Mouse (Mus musculus) embryo, embryonic 10.5 days (tissue): ENCODE measurements around the gene Mecom.

ENCODE experiments used
- DNase-seq: peaks from one replicate; pipeline ENCODE4 v3.0.0-alpha.2; 2015; ENCODE audit warnings: low spot score

The Mecom gene

DNA sequence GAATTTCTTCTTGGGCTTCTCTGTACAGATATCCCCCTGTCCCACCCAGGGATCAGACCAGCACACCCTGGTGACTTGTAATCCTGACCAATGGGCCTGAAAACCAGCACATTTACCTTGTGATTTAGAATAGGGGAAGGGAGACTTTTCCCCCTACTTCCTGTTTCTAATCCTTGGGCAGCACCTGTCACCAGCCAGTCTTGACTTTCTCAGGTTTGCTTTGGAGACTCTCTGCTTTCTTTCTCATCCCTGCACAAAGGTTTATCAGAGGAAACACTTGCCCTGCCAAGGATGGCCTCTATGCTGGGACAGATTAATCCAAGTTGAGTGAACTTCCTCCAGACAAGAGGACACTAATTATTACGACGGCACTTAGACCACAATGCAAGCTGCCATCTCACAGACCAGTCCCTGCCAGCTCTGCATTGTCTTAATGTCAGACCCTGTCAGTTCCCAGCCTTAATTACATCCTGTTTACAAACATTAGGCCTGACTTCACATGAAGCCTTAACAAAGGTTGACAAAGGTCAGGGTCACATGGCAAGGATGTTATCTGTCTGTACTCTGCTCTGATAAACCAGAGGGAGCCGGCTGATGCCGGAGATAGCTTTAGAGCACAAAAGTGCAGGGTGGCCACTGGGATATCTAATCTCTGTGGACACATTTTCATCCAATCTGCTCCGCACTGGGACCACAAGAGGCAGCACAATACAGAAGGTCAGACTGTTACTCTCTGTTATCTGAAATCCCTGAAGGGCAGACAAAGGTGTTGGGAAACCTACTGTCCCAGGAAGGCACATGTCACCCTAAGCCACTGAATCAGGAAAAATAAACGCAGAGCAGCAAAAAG, 193.7 kb downstream of the Mecom start:
- peak; percentile 35 for DNase-seq

DNA sequence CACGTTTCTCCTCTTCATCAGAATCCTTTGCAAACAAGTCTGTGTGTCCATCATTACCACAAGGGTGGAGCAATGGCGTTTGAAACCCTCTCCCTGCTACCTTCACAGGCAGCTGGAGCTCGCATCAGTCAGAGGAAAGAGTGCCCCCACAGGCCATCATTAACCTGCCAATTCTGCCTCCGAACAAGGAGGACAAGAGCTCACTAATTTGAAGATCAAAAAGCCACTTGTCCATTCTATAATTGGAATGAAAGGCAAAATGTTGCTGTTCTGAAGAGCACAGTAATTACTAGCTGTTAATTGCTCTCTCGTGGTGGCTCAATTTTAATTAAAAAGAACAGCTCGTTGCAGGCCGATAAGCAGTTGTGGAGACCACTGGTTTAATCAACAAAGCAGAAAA, 198.5 kb downstream of the Mecom start:
- peak; percentile 39 for DNase-seq

DNA sequence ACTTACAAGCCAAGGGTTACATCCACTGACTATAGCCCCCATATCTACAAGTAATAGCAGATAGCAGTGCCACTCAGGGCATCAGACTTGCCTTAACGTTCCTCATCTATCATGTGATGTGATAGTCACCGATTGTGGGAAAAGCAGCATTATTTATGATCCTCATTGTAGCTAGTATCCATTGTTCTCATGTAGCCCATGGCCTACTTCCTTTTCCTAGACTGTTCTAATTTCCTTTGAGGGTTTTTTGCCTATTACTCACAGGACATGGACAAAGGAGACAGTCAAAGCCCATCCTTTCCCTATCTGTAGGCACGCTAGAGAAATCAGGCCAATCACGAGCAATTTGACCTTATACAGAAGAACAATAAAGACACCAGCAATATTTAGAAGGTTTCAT, 203.7 kb downstream of the Mecom start:
- DNase-seq, result no peak

DNA sequence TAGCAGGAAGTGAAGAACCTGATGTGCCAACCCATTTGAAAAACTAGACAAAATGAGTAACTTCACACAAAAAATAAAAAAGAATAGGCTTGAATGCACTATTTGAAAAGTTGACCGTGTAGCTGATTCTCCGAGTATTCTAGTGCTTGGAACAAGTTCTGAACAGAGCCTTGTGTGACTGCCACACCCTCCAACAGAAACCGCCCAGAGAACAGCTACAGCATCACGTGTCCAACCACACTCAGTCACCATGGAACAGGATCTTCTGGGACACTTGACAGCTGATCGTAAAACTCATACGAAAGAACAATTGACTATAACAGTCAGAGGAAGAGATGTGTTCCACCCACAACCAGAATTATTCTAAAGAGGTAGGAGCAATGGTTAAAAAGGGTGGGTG, 215.5 kb downstream of the Mecom start:
- DNase-seq, result no peak

DNA sequence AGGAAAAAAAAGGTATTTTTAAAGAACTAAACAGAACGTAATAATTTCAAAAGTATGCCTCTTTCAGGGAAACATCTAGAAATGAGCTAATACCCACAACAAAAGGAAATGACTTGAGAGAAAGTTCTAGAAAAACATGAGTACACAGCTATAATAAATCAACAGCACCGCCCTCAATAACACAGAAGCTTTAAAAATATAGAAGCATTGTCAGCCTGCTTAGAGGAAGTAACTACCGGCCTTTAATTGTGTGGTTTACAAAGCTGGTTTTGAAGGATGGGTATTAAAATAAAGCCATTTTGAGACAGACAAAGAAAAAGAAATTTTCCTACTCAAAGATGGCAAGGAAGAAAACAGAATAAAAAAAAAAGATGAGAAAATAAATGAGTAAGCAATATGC, 217.3 kb downstream of the Mecom start:
- no peak for DNase-seq

DNA sequence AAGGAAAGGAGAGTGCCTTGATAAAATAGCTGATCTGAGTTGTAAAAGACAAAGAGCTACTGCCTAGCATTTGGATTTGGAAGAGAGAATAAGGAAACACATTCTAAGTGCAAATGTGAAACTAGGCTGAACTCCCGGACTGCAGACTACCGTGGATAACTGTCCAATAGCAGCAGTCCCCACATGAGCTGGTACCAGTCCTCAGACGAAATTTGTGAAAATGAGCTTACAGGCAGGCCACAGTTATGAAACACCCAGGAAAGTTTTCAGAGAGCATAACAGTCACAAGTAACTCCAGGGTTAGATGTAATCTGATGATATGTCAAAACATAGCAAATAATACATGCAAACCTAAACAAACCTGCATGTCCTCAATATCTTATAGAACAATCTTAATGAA, 217.8 kb downstream of the Mecom start:
- no peak for DNase-seq

DNA sequence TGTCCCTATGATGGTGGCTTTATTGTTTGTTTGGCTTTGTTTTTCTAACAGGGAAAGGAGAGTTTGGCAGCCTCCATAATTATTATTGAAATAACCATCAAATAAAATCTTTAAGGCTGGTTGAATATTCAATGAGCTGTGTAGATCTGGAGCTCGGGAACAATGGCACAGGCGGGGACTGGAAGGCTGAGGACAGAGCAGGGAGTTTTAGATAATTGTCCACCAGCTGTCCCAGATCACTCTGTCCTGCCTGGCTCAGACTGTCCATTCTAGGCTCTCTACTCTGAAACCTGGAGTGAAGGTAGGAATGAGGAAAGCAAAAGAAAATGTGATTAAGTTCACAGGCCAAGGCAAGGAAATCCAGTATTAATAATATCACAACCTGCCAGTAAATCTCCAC, 232.9 kb downstream of the Mecom start:
- DNase-seq, result no peak

DNA sequence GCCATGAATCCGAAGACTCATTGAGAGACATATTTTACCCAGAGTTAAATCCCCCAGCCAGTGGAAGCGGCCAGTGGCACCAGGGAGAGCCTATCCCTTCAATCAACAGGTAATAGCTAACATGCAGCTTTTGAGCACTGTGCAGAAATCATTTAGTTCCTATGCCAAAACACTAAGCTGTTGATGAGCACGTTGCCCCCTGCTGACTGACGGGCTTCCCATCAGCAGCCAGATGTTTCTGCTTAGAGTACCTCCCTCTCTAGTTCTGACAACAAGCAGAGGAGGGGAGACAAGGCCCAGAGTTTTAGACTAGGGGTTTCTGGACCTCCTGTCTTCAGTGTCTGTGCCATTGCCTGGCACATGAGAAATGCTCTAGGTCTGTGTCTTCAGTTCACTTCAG, 239.7 kb downstream of the Mecom start:
- peak; percentile 54 for DNase-seq

DNA sequence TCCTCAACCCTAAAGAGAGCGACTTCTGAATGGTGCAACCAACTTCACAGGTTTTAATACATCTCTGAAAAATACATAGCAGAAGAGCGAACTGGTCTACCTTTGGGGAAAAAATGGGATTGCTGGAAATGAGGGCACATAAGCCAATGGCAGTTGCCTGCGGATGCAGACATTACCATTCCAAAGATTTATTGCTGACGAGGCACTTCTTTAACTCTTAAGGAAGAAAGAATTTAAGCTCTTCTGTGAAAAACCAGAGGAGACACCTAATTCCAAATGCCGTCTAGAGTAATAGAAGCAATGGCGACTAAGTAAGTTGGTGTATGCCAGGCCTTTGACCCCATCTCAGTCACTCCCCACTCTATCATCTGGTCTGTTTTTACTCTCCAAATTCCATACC, 240.2 kb downstream of the Mecom start:
- no peak for DNase-seq

DNA sequence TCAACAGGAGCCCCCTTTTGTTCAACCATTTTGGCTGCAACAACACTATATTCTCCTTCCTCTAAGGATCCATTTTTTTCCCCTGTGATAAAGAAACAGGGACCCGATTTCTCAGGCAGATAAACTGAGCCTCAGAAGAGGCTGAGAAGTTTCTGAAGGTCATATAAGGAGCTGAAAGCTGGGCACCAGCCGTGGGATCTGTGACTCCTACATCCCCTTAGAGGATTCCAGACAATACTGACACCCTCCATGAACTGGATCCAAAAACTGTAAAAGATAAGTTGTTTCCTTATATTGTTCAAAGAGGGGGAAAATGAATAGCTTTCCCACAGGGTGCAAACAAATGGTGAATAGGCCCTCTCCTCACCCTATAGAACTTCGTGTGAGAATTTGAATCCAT, 241.7 kb downstream of the Mecom start:
- DNase-seq, result no peak

DNA sequence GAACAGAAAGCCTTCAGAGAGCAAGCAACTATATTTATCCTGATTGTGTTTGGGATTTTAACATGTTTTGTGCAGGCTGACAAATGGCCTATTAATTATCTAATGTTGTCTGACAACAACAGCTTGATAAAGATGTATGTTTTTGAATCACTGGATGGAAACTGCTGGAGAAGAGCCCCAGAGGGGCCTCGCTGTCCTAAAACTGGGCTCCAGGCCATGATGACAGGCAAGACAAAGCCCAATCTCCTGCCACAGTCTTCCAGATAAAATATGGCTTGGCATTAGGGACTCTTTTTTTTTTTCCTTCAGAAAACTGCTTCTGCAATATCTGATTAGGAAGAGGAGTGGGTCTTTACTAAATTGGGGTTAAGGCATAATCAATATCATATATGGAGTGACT, 248.3 kb downstream of the Mecom start:
- no peak for DNase-seq

DNA sequence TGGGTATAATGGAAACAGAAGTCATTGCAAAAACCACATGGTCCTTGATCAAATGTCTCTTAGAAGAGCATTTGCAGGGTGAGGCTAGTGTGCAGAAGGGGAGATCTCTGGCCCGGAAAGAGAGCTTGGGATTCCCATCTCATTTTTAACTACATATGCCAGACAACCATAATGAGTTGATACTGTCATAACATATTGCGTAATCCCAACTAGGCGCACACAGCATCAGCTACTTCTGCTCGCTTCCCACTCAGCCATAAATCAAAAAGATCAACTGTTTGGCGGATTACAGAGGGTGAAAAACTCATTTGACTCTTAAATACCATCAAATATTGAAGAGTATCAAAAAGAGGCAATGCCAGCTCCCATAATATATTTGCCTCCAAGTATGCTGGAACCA, 253.4 kb downstream of the Mecom start:
- no peak for DNase-seq

DNA sequence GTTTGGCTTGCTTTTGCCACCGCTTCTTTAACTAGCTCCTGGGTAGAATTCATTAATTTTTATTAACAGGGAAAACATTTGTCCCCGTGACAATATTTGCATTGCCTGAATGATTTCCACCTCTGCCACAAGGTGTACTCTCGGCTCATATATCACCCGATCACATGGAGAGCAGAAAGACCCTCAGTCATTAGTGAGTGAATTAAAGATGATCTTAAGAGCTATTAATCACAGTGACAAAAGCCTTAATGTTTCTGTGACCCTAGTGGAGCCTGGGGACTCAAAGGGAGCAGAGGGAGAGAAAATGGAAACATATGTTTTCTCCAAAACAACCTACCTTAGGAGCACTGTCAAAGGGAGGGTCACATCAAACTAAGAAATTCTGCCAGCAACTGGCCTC, 261.3 kb downstream of the Mecom start:
- DNase-seq, result peak; percentile 48

DNA sequence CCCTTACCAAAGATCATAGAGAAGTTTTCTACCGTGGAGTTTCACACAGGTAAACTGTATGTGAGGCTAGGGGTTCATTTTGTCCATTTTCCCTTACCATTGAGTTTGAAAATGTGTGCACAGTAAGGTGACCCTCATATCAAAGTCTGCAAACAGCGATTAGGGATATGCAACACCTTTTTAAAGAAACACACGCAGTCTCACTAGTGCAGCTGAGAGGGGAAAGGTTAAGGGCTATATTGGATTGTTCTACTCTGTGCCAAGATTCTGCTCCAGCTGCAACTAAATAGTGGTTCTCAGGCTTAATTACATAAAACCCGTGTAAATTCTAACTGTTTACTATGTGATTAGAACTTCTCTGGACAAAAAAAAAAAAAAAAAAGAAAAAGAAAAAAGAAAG, 263.7 kb downstream of the Mecom start:
- DNase-seq, result no peak

DNA sequence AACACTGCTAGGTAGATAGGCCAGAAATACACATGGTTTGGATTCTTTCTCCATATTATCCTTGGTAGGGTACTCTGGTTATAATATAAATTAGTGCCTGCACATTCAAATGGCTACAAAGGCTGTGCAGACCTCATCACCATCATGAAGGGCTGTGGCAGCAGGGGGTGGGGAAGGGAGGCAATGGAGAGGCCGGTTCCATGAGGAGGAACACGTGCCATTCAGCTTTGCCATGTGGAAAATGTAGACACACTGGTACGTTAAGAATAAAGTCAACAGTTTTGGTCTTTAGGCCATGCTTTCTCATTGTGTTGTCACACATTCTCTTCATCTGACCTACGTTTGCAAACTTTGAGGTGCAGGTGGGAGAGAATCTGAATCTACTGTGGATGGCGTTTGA, 264.2 kb downstream of the Mecom start:
- no peak for DNase-seq

DNA sequence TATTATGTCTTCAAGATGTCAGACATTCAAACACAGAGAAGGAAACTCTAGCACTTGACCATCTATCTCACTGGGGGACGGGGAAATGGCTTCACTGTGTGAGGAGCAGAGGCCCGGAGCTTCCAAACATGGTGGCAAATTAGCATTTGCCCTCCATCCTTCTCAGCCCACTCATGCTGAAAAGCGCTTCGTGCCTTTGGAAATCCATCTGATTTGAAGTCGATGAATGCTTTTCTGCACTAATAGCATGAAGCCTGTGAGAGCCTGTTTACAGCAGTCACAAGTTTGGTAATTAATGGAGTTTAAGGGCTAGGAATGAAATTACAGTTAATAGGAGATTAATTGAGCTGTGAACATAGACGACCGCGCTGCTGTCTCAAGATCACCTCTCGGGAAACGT, 270.2 kb downstream of the Mecom start:
- no peak for DNase-seq

DNA sequence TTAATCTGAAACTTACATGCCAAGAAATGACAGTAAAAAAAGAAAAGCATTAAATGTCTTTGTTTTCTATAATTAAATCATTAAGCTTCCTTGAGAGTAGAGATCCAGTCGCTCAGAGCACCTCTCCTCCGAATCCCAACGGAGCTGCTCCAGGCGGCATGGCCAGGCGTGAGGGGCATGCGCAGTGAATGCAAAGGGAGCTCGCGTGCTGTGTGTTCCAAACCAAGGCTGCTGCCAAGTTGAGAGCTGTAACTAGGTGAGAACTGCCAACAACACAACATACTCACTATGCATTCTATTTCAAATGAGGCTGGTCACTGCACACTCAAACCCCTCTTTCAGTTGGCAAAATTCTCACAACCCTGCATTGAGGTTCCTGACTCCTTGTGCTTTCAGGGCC, 271.7 kb downstream of the Mecom start:
- DNase-seq, result no peak

DNA sequence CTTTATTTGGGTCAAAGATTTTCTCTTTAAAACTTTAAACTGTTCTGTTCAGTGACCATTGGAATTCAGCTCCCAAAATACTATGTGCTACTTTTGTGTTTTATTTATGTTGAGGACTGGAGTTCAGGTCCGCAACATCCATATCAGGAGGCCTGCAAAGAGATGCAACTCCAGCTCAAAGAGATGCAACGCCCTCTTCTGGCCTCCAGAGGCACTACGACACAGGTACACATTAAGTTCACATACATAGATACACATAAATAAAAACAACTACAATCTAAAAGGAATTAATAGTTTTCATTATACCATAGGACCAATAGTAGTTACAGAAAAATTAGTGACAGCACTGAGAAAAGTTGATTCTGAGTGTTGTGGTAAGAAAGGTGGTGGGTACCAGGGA, 278.6 kb downstream of the Mecom start:
- DNase-seq, result no peak

DNA sequence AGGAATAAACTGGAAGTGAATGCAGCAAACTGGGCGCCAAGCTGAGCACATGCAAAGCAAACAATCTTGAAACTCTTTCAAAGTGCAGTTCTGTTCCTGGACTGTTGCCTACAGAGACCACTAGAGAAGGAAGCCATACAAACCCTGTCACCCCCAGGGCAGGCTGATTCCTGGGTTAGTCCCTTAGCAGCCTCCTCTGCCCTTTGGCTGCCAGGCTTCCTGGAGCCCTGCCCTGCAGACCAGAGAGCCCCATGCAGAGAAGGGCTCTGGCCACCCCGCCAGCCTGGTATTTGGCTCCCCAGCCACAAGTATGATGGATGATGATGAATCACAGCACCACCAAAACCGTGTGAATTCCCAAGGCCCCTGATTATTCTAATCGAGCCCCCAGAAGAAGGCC, 286.9 kb downstream of the Mecom start:
- DNase-seq, result no peak

DNA sequence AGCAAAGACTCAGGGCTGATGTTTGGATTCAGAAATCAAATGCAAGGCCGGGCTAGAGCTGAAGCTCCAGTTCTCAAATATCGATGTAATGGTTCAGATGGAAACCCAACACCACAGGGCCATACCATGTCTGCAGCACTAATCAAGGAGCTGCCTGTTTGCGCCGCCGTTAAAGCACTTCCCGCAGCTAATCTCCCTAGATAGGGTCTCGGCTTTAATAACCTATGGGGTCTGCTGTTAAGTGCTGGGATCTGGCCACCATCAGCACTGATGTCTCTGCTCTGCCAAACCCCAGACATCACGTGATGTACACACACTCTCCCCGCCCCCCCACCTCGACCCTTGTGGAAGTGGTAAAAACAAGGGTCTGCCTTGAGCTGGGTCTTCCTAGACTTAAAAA, 289.4 kb downstream of the Mecom start:
- DNase-seq, result peak; percentile 58

DNA sequence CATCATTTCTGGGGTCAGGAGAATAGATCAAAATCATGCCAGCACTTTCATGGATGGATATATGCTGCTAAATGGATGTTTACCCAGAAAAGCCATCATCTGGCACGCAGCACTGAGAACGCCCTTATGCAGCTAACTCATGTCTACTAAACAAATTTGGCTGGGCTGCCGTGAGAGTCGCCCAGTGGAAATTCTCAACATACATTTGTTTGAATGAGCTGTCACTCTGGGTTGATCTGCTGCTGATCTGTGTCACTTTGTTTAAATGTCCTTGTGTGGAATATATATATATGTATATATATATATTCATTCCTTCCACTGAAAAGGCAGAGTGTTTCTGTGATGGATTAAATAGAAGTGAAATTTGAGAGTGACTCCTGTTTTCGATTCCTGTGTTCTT, 290.0 kb downstream of the Mecom start:
- no peak for DNase-seq

DNA sequence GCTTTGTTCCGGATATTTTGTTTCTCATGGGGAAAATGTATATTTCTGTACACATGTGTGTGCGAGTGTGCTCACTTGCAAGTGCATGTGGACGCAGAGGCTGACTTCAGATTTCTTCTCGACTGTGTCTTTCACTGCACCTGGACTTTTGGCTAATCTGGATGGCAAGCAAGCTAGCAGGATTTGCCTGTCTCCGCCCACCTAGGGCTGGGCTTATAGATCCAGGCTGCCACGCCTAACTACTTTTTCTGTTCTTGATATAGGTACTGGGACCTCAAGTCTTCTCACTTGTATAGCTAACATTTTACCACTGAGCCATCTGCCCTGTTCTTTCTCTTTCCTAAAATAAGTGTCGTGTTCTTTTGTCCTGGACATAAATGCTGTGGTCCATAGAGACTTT, 290.9 kb downstream of the Mecom start:
- no peak for DNase-seq

DNA sequence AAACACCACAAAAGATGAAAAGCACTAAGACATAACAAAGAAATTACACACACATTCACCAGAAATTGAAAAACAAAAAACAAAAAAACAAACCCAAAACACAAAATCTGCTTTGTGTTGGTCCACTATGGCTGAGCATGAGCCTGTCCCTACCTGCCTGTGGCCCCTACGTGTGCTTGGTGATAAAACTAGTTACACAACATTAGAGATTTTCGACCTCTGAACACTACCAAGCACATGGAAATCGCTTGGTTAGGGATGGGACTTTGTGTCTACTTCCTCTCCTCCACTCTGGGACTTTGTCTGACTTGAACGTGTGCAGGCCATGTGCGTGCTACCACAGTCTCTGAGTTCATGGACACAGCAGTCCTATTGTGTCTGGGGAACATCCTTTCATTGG, 292.0 kb downstream of the Mecom start:
- DNase-seq, result no peak

DNA sequence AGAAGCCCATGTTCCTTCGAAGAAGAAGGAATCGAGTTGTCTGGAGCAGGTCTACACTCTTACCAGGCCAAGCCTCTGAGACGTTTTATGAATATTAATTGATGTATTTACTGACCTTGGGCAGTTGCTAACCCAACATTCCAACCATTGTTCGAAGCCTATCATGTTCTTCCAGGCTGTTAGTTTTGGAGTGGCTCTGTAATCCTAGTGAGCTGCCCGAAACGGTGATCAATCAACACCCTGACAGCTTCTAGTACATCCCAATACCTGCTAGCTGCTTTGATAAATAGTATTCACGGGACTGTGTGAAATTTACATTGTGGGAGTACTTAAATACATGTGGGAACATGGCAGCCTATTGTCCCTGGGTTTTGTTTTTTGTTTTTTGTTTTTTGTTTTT, 293.4 kb downstream of the Mecom start:
- no peak for DNase-seq

DNA sequence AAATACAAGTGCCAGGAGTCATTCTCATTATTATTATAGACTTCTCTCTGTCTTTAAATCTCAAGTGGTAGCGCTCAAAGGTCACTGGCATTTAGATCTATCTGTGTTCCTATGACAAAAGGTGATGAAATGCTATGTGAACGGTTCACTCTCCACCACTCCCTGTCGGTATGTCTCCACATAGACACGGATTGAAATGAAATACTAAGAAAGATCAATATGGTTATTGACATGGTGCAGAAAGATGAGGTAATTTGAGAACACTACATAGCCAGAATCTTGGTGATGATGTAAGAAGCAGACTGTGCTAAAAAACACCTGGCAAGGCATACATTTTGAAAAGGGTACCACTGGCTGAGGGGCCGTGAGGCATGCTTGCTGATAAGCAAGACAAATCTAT, 294.1 kb downstream of the Mecom start:
- no peak for DNase-seq
